Mouse (Mus musculus) kidney, postnatal 36 days (tissue): ENCODE data around the gene Gm17657.

ENCODE experiments used
- DNase-seq, 2 experiments: peaks; one replicate each; pipeline ENCODE4 v3.0.0; 2021 to 2022; ENCODE audit warnings: mixed read lengths in 2 of 2

Gm17657 gene

DNA sequence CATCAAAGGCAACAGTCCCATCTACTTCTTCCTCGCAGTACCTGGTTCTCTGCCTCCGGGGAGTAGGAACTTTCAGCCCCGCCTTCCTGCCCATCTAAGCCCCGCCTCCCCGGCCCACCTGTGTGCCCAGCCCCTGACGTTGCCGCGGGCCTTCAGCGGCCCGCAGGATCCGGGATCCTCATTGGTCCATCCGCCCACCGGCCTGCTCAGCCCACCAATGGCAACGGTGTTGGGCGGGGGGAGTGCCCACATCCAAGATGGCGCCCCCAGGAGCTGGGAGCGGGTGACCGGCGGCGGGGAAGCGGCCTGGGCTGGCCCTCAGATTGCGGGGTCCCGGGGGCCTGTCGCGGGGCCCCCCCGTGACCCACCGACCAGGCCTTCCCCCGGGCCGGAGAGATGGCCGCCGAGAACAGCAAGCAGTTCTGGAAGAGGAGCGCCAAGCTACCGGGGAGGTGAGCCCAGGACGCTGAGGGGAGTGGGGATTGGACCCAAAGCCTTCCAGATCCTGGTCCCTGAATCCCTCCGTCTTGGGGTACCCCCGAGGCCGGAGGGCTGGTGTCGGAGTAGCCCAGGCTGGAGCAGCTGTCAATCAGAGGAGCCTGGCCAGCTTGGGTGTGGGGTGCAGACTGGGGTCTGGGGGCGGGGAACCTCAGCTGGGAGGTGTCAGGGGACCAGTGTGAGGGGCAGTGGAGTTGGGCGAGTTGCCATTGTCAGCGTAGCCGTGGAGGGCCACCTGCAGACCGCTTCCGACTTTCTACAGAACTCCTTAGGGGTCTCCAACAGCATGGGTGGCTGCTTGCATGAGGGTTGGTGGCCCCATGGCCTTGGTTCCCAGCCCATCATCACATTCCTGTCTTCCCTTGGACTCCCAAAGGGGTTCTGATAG lies at the start of gene Gm17657, which contains the start of gene Tbc1d22b:
Gene Gm17657 (minus strand): TSS at position 96 of the 886 bp plus-strand sequence.
Gene Tbc1d22b (plus strand): TSS at position 243 of the 886 bp plus-strand sequence.
- peak; percentile 98 for DNase-seq

DNA sequence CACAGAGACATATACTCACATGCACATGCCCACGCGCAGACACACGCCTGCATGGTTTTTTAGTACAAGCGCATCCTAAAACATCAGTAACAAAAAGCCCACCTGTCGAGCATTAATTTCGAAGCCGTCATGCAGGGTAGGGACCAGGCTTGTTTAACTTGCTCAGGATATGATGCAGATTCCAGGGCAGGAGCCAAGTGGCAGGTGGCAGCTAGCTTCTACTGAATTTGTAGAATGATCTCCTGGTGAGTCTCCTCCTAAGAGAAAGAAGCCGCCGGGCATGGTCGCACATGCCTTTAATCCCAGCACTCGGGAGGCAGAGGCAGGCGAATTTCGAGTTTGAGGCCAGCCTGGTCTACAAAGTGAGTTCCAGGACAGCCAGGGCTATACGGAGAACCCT lies 49.6 kb upstream of the Gm17657 start:
- DNase-seq = no peak

DNA sequence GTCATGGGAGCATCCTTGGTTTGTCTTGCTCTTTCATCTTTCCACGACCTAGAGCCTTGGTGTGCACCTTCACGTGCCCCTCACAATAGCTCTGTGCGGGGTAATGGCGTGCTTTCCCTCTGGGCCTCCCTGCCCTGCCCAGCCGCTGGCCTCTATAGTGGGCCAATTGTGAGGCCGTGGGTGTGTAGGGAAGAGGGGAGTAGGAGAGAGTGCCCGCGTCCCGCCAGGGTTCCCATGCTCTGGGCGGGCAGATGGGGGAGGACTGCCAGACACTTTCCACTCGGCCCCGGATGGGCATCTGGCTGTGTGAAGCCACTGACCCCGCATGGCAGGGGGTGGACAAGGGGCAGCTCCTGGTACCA lies 47.3 kb upstream of the Gm17657 start:
- DNase-seq = no peak

DNA sequence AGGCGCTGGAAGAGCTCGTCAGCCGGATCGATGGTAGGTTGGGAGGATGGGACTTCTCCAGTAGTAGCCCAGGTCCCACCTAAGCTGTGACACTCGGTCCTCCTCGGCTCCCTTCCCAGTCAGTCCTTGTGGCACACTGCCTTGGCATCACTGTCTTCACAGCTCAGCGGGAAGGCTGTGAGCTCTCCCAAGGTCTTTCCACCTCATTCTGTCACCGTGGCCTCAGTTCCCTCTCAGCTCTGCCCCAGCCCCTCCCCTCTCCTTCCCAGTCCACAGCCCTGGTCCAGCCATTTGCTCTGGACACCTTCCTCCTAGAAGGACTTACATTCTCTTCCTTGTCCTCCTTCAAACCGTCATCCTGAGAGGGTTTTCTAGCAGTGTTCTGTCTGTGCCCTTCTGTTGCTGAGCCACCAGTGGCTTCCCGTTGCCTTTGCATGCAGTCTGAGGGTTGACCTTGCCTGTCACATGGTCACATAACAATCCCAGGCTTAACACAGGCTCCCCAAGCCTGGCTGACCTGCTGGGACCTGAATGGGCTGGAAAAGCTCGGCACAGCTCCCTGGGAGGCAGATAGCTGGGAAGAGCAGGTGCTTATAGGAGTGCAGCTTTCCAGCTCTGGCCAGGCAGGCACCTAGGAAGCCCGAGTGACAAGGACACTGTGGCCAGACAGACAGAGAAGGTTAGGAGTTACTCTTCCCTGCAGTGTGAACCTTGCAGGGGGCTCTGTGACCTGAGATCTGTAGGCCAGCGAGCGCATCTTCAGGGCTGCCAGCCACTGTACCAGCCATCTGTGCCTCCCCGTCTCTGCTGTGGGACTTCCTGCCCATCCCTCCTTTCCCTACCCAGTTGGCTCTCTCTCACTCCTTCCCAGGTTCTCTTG lies 46.7 kb upstream of the Gm17657 start:
- peak; percentile 30 to 48 for DNase-seq

DNA sequence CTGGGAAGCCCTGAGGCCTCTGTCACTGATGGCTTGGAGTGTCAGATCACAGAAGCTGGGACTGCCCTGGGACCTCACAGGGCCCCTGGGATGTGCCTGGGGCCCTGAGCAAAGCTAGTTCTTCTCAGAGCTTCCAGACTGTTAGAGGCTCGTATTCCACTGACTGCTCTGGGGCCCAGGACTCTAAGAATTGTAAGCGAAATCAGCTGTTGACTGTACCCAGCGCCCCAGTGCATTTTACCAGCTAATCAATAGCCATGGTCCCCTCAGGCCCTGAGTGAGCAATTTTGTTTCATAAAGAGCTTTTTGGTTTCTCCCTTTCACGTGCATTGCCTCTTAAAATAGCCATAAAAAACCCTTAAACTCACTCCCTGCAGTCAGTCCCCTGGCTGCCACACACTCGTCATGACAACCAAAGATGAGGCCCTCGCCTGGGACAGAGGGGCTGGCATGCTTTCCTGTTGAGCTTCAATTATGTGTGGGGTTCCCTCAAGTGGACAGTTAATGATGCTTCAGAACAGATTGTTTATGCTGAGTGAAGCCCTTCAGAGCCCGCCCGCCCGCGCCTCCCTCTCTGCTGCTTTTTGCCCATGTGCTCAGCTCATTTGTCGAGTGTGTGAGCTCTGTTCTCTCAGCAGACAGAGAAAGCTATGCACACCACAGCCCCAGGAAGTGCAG lies 39.9 kb upstream of the Gm17657 start:
- no peak for DNase-seq

DNA sequence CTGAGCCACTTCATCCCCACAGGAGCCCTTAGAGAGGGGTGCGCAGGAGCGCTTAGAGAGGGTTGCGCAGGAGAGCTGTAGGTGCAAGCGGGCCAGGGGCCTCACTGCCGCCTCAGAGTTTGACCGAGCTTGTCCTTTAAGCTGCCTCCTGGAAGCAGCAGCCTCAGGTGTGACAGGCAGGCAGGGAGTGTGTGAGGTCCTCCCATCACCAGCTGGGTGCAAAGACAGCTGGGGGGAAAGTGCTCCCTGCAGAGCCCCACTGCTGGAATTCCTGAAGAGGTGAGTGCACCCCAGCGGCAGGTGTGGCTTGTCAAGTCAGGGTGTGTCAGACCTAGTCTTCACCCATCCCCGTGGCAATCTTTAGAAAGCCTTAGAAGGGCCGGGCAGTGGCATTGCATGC lies 37.5 kb upstream of the Gm17657 start:
- DNase-seq = no peak

DNA sequence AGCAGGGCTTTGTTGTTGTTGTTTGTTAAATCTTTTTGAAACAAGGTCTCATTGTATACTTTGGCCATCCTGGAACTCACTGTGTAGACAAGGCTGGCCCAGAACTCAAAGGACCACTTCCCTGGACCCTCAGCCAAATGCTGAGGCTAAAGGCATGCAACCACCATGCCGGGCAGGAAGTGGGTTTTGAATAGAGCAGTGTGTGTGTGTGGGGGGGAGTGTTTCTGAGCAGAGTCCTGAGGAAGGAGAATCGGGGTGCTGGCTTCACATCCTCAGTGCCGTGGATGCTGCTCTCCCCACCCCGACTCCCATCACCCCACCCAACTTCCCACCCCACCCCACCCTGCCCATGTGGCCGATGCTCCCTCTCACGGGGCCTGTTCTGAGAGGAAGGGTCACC lies 36.0 kb upstream of the Gm17657 start:
- DNase-seq = no peak

DNA sequence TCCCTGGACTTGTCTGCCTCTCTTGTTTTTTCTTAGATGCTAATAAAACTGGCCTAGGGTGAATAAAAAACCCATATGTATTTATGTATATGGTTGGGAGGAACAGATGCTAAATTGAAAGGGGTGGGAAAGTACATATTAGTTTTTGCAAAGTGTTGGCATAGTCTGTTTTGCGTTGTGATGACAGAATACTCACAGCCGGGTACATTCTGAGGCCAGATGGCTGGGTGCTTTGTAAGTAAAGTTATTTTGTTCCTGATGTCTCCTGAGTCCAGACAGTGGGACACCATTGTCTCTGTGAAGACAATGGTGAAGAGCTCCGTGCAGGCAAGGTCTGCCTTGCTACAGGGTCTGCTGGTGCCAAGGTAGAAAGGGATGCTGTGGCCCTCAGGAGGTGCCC lies 35.3 kb upstream of the Gm17657 start:
- no peak for DNase-seq

DNA sequence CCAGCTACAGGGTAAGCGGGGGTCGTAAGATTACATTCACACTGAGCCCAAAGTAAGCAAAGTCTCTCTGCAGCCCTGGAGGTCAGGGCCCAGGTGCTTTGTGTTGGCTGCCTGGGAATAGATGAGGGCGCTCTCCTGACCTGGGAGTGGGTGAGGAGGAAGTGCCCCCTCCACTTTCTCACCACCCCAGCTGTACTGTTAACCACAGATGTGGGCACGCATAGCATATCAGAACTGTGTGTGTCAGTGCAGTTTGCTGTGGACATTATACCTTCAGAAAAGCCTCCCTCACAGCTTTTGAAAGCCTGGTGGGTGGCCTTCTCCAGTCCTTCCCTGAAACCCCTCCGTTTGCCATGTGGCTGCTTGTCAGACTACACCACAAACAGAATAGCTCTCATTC lies 34.9 kb upstream of the Gm17657 start:
- DNase-seq = no peak

DNA sequence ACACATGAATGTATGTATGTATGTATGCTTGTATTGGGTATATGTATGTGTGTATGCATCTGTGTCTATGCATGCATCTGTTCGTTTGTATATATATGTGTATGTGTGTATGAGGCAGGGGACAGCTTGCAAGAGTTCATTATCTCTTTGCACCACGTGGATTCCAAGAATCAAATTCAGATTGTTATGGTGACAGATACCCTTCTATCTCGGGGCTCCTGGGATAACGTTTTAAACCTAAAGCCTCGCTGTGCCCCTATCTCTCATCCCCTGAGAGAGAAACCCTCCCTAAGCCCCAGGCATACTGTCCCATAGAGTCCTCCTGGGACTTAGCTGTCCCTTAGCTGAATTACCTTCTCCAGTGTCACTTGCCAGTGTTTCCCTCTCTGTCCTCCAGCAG lies 34.1 kb upstream of the Gm17657 start:
- DNase-seq = no peak

DNA sequence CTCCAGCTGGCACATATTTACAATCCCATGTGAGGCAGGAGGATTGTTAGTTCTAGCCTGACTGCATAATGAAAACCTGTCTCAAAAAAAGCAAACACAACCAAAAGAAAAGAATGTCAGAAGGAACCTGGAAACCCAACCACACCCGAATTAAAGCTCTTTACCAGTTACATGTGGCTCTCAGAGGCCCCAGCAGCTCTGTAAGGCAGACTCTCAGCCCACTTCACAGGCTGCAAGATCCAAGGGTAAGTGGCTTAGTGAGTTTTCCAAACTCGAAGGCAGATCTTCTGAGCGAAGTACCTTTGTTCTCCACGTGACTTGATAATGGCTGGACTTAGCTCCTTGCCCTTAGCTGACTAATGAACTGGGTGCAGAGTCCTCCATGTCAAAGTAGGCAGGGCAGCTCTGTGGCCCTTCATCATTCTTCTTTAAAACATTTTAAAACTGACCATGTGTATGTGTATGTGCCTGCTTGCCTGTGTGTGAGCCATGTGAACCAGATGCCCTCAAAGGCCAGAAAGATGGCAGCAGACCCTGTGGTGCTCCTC lies 30.2 kb upstream of the Gm17657 start:
- peak; percentile 58 to 62 for DNase-seq

DNA sequence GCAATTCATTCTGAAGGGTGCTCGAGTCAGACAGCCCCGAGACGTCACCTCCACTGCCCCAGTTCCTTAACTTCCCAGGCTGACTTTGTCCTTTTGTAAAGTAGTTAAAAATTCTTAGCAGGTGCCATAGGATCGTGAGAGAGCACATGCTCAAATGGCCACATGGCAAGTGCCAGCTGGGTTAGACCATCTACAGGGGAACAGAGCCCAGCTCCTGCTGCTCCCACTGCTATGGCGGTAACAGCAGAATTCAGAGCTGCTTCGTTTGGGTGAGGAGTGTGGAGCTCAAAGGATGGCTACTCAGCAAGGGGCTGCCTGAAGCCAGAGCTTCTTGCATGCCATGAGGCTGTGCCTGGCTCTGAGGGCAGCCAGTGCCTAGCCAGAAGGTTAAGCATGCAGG lies 20.4 kb upstream of the Gm17657 start:
- no peak for DNase-seq

DNA sequence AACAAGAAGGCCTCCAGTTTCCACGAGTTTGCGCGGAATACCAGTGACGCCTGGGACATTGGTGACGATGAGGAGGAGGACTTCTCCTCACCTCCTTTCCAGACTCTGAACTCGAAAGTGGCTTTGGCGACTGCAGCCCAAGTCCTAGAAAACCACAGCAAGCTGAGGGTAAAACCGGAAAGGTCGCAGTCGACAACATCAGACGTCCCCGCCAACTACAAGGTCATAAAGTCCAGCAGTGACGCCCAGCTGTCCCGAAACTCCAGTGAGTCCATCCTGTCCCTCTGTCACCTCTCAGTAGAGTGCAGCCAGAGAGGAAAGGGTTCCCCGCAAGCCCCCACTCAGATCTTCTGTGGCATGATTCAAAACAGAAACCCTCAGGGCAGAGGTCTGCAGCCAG lies 19.0 kb upstream of the Gm17657 start:
- DNase-seq = no peak

DNA sequence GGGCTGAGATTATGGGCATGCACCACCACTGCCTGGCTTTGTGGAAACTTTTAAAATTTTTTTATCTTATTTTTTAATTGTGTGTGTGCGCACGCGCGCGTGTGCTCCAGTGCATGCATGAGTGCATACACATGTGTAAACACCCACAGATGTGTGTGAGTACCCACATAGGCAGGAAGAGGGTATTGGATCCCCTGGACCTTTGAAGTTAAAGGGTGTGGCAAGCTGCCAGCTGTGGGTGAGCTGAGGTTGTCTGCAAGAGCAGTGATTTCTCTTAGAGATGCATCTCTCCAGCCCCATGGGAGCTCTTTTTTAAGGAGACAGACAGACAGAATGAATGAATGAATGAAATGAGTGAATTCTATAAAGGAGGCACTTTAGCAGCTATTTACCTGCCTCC lies 16.1 kb upstream of the Gm17657 start:
- no peak for DNase-seq

DNA sequence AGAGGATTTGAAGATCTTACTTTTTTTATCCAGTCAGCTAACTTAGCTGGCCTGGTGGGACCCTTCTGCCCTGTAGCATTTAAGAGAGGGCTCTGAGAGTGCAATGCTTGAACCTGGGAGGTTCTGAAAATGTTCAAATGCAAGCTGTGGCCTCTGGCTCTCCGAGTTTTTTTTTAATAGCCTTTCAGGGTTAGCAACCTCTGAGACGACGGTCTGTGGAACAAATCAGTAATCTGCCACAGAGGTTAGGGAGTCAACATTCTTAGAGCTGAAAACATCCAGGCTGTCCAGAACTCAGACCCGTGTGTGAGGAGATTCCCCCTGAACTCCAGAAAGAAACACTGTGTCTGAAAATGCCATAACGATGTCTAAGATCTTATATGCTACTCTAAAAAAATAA lies 9.0 kb upstream of the Gm17657 start:
- DNase-seq = peak in 1 of 2 experiments; percentile 38

DNA sequence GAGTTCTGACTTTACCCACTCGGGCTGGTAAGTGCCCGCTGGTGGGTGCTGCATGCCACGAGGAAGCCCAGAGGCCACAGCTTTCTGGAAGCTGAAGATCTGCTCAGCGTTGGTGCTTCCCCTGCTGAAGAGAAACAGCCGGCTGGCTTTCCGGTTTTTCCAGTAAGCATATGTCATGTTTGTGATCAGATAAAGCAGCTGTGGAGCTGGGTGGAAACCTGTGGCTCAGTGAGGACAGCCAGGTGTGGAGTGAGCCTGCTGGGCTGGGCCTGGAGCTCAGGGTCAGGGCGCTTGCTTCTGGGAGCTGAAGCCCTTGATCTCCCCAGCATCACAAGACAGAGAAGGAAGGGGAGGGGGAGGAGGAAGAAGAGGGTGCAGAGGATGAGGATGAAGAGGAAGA lies 7.5 kb upstream of the Gm17657 start:
- DNase-seq = no peak

DNA sequence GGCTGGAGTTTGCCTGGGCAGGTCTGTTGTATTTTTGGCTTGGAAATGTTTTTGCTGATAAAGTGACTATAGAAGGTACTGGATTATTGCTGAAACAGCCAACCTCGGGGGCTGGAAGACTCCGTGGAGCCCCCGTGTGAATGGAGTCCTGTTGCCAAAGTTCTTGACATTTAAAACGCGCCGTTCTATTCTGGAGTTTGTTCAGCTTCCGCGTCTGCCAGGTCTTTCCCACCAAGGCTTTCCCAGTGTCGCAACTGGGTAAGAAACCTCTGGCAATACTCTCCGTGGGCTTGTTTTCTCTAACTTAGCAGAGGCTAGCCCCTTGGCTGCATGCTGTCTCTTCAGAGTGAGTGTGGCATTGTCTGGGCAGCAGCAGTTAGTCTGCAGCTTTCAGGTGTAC lies 7.0 kb upstream of the Gm17657 start:
- no peak for DNase-seq

DNA sequence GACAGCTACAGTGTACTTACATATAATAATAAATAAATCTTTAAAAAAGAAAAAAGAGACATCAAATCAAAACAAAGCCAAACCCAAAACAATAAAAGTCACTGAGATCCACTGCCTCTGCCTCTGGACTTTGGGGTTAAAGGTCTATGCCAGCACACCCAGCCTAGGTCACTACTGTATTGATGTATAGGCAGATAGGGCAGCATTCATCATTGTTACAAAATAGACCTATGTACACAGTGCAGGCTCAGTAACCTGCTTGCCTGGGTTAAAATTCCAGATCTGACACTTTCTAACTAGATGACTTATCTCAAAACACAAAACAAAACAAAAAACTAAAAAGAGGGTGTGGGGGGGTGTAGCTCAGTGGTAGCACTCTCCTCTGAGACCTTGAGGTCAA lies 4.7 kb upstream of the Gm17657 start:
- DNase-seq = no peak

DNA sequence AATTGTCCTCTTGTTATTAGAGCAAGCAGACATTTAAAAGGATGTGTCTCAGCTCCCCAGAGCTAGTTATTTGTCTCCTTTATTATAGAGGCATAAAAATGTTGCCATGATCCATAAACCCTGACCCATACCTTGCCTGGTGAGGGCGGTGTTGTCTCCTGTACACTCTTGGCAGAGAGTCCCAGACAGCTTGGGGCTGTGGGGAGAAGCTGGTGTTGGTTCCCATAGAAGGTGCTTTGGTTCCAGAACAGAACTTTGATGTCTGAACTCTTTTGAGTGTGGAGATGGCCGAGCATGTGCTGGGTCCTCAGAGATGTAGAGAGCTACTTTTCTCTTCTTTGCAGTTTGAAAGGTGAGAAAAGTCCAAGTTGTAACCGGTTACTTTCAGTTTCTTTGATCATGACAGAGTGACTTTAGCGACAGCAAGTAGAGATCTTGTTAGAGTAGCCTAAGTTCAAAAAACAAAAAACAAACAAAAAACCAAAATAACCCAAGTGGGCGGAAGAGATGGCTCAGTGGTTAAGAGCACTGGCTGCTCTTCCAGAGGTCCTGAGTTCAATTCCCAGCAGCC lies 2.8 kb upstream of the Gm17657 start, which contains the start of gene Tmem217:
Gene Tmem217 (minus strand): TSS at position 224 of the 571 bp plus-strand sequence.
- DNase-seq = no peak

DNA sequence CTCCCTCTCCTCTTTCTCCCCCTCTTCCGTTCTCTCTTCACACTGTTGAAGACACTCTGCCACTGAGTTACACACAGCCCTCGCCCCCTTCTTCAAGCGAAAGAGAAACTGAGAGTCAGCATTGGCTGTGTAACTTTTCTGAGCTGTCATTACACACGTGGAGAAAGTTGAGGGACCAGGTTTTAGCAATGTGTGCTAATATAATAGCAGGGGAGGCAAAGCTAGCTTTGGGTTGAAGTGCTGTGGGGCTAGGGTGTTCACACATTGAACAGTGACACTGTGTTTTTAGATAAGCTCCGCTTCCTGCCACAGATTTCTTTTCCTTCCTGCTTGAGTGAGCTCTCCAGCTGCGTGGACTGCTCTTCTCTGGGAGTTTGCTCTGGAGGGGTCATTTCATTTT lies 1.6 kb upstream of the Gm17657 start:
- no peak for DNase-seq

DNA sequence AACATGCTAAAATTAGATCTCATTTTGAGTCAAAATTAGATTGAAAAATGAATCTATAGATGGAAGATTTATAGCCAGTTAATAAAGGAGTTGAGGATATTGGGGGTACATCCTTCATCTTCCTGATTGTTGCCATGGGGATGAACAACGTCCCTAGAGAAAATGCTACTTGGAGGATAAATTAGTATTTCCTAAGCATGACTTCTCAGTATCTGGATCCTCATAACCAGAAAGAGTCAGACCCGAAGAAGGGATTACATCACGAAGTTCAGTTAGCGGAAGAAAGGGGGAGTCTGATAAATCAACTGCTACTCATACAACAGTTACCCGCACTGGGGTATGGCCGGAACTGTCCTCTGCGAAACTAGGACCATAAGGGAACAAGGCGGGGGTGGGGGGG lies 444 bp downstream of the Gm17657 start:
- DNase-seq = no peak

DNA sequence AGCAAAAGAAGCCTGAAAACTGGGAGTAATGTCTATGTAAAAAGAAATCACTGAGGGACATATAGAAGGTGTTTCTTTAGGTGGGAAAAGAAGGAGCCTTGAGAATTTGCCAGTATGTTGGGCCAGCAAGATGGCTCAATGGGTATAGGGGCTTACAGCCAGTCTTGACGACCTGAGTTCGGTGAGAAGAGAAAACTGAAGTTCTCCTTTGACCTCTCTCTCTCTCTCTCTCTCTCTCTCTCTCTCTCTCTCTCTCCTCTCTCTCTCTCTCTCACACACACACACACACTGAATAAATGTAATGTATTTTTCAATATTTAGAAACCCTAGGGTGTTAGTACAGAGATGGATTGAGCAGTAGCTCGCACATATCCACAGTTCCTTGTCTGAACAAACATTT lies 944 bp downstream of the Gm17657 start:
- no peak for DNase-seq

DNA sequence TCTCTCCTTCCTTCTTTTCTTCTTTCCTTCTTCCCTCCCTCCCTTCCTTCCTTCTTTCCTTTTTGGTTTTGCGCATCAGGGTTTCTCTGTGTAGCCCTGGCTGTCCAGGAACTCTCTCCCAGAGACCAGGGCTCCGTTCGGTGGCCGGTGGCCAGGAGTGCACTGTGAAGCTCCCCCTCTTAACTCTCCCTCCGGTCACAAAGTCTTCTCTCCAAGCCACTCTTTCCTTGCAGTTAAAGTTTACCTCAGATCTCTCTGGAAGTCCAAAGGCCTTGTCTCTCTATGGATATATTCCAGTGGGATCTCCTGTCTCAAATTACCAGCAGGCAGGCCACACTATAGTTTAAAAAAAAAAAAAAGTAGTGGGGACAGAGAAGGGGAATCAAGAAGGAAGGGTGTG lies 4.2 kb downstream of the Gm17657 start:
- DNase-seq = peak; percentile 69 to 73
